Mouse (Mus musculus) lung, adult 2 months (tissue): ENCODE measurements around the gene Kif12.

Experiments used
- CTCF ChIP-seq: fragments of 200-500 bp; IDR thresholded peaks from 2 replicates; pipeline ENCODE4 v1.5.1; 2011; ENCODE audit warnings: mild to moderate bottlenecking, low read length, control low read depth; ENCODE audit not compliant: insufficient read depth
- POLR2A ChIP-seq: fragments of 200-500 bp; IDR thresholded peaks from 2 replicates; pipeline ENCODE4 v1.6.1; 2011; ENCODE audit warnings: low read depth, mild to moderate bottlenecking, control low read depth, low read length, borderline replicate concordance; ENCODE audit errors: extremely low read depth

DNA sequence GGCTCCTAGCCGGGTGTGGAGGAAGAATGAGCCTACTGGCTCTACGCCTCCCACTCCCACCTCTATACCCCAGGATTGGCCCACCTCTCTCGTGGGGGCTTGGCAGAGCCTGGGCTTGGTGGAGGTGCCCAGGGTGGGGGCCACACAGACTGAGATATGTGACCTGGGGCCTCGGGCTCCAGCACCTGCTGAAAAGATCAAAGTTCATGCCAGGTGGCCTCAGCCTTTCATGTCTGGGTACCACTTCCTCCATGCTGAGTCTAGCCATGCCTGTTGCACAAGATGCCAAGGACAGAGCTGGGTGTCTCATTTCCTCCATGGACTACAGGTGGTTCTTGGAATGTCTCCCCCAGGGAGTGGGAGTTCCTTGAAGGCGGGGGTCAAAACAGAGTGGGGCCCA lies 5.6 kb downstream of the Kif12 start:
- TF ChIP-seq CTCF (no peak), POLR2A (no peak)
